Mouse (Mus musculus): Measurements from ENCODE around the gene Fam111a.

The Fam111a gene

DNA sequence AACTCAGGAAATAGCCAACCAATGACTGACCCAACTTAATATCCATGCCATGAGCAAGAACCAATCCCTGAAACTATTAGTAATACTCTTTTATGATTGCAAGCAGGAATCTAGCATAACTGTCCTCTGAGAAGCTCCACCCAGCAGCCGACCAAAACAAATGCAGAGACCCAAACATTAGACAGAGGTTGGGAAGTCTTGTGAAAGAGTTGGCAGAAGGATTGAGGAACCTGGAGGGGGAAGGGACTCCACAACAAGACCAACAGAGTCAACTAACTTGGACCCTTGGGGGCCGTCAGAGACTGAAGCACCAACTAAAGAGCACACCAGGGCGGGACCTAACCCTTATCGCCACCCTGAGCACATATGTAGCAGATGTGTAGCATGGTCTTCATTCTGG lies 12.7 kb downstream of the Fam111a start:
- DNase-seq (ENCODE audit: low read depth, low spot score): no peak

DNA sequence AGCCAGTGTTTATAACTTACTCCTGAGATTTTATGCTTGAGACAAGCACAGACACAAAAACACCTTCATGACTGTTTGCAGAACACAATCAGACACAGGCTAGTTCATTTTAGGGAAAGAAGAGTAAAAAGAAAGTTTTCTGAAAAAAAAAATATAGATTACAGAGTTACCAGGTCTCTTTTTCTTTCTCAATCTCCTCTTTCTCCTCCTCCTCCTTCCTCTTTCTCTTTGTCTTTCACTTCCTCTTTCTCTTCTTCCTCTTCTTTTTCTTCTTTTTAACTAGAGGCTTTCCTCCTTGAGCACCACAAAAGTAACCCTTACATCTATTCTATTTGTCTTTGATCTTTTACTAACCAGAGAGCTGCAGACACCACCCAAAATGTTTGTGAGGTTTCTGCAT lies 18.7 kb downstream of the Fam111a start:
- no peak for DNase-seq (ENCODE audit: low read depth, low spot score)

DNA sequence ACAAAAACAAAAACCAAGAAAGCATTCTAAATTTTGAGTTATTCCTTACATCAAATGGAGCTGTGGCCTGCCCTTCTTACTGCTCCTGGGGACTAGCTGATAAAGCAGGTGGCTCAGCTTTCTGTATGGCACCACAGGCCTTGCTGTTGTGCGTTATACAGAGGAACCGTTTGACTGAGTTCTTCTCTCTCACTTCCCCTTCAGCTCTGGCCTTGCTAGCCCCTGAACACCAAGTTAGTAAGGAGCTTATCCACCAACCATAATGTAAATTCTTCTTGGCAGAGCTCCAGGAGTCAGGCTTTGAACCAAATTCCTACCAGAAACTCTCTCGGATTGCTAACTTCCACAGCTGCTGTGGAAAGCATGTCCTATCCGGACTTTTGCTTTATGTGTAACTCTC lies 21.5 kb downstream of the Fam111a start:
- DNase-seq (ENCODE audit: low read depth, low spot score): peak; percentile 15

DNA sequence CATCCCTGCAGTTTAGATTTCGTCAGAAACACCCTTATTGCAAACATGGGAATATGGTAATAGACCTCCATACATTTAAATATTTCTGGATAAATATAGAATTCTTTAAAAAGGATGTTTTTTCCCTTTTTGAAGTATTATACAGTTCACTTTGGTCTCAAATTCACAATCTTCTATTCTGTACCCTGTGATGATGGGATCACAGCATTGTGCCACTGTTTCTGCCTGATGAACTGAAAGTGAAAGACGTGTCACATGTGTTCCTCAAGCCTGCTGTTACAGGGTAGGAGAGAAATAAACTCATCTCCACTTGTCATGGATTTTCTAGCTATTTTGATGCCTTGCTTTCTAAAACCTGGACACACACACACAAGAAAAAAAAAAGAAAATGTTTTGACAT lies 25.3 kb downstream of the Fam111a start:
- no peak for DNase-seq (ENCODE audit: low read depth, low spot score)

DNA sequence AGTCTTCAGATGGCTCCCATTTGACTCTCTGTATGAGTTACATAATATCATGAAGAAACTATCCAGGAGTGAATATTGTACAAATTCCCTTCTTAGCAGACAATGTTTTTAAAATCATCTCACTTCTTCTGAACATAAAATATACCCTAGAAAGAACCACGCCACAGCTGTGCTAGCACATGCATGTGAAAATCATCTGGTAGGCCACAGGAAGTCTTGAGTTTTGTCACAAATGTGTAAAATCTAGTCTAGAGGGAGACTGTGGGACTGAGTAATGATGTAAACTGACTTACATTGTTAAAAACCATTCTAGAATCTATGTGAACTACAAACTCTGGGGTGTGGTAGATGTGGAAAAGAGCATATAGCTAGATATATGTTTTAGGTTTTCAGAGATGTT lies 26.1 kb downstream of the Fam111a start:
- DNase-seq (ENCODE audit: low read depth, low spot score): no peak

DNA sequence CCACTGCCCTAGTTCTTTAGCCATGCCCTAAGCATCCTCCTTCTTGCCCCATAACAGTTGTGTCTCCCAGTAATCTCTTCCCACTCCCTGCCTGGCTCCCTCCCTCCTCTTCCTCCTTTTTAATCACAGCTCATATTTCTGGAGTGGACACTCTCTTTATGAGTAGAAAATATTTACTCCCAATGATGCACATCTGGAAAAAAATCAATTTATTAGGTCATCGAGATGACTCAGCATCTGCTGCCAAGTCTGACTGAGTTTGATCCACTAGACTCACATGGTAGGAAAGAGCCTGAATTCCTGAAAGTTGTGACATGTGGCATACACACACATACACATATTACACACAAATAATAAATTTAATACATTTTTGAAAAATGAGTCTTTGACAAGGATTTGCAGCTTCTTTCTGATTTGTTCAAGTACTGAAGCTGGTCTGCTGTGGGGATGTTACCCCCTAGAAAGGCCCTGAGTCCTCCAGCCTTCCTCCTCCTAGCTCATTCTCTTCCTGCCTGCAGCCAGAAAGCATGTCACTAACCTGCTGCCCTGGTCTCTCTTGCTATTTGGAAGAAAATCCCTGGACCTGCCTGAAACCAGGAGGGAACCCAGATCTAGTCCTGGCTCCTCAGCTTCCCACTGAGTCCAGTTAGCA lies 27.2 kb downstream of the Fam111a start:
- peak; percentile 55 for DNase-seq (ENCODE audit: low read depth, low spot score)

DNA sequence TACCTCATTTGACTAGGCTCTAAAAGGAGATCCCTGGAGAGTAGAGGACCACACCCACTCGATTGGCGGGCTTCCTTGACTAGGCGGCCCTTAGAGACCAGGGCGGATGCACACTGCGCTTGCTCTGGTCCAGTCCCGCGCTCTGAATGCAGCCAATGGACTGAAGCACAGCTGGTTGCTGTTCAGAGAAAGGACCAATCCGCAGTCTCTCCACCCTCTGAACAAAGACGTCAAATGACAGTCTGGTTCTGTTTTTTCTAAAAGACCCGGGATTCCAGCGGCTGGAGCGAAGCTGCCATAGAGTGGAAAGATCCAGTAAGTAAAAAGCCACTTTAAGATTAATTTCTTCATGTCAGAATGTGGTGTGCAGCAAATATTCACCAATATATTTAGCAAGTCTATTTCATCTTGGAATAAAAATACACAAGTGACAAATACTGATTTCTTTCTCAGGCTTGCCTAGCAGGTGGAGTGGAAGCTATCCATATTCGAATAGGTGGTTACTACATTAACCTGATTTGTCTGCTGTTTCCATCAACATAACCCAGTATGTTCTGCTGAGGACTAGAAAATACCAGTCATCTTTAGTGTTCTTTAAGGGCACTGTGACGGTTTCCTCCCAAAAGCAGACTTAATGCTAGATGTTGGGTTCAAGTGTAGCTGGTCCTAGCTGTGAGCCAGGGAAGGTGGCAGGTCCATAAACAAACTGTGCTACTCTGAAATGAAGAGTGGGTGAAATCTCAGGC lies 27.9 kb downstream of the Fam111a start:
- DNase-seq (ENCODE audit: low read depth, low spot score): peak; percentile 93

DNA sequence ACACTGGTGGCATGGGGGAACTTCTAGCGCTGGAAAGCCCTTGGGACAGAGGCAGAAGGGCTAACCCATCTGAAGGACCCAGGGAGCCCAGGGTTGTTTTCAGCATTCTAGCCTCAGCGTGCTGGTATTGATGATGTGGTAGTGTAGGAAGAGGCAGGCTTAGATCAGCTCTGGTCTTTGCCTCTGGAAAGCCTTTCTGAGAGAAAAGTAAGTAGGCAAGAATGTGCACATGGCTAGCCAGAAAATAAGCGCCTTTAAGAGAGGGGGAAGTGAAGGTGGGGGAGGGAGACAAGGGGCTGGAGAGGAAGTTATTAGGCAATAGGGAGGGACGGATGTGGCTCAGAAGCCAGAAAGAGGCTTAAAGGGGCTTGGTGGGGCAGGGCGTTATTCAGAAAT lies 28.5 kb downstream of the Fam111a start:
- DNase-seq (ENCODE audit: low read depth, low spot score): peak; percentile 60

DNA sequence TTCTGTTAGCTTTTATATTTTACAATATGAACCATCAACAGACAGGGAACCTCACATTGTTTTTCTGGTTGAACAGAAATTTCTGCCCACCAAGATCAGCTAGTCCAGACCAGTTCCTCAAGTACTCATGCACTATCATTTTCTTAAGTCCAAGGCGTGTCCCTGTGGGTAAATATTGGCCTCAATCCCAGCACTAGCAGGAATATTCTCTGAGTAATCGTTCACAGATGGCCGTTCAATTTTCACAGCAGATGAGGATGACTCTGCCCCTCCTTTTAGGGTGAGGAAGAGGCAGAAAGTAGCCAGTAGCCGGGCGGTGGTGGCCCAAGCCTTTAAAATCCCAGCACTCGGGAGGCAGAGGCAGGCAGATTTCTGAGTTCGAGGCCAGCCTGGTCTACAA lies 29.6 kb downstream of the Fam111a start:
- peak; percentile 81 for DNase-seq (ENCODE audit: low read depth, low spot score)

DNA sequence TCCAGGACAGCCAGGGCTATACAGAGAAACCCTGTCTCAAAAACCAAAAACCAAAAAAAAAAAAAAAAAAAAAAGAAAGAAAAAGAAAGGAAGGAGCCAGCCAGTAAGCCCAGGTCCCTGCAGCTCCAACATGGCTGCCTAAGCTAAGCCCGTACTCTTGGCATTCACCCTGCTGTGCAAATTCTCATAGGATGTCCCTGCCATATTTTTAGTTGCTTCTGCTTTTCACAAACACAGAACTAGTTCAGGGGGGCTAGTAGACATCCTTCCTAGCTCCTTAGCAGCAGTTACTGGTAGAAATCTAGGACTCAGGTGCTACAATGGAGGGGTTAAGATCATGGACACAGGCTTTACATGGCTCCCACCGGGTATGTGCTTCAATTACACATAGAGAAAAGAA lies 30.0 kb downstream of the Fam111a start:
- no peak for DNase-seq (ENCODE audit: low read depth, low spot score)

DNA sequence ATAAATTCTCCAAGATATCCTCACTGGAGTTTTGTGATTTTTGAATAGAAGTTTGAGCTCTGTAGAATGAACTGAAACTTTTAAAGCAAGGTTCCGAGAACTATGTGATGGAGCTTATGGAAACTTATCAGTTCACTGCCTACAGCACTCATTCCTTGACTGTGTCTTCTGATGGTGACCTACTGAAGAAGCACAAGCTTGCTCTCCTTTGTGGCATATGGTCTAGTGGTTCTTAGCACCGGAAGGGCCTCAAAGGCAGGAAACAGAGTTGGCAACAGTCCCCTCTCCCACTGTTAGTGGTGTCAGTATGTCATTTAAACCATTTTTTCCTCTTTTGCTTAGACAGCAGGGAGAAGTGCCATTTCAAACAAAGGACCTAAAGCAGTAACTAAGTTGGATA lies 31.1 kb downstream of the Fam111a start:
- no peak for DNase-seq (ENCODE audit: low read depth, low spot score)

DNA sequence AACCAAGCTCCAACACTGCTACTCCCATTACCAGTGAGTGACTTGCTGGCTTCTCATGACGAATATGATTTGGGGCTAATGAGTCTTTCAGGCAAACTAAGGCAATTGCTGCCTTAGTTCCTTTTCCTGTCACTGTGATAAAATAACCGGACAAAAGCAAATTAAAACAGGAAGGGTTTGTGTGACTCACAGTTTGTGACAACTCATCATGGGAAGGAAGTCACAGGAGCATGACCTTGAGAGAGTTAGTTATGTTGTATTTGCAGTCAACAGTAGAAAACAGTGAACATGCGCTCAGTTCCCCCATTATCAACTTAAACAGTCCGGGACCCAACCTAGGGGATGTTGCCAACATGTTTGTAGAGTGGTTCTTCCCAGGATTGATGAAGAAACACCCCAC lies 39.8 kb downstream of the Fam111a start:
- DNase-seq (ENCODE audit: low read depth, low spot score): no peak

DNA sequence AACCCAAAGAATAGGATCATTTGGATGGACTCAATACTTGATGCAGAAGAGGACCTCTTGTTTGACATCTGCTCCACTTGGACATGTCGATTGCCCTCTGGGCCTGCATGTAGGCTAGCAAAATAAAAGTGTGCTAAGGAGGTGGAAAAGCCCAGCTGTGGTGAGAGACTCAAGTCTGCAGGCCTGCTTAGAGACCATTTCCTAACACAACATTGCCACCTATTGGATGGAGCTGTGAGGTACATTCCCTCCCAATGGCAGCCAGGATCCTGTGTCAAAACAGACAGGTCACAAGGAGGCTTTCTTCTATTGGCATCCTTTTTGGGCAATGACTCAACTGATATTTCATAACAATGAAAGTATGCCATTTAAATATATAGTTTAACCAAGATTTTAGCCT lies 46.4 kb downstream of the Fam111a start:
- DNase-seq (ENCODE audit: low read depth, low spot score): peak; percentile 65

DNA sequence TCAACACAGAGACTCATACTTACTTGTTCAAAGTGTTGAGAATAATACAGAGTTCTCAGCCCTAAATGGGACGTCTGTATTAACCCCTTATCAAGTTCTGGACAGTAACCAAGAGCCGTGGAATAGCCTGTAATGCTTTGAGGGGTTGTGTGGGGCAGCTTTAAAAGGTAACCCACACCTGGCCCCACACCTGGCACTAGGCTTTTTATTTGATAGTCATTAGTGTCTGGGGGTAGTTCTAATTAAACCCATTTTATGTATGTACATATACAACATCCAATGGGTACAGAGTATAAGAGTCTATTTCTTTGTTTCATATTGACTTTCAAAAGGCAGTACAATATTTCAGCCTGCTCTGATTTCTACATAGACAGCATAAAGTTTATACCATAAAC lies 49.6 kb downstream of the Fam111a start:
- no peak for DNase-seq (ENCODE audit: low read depth, low spot score)

DNA sequence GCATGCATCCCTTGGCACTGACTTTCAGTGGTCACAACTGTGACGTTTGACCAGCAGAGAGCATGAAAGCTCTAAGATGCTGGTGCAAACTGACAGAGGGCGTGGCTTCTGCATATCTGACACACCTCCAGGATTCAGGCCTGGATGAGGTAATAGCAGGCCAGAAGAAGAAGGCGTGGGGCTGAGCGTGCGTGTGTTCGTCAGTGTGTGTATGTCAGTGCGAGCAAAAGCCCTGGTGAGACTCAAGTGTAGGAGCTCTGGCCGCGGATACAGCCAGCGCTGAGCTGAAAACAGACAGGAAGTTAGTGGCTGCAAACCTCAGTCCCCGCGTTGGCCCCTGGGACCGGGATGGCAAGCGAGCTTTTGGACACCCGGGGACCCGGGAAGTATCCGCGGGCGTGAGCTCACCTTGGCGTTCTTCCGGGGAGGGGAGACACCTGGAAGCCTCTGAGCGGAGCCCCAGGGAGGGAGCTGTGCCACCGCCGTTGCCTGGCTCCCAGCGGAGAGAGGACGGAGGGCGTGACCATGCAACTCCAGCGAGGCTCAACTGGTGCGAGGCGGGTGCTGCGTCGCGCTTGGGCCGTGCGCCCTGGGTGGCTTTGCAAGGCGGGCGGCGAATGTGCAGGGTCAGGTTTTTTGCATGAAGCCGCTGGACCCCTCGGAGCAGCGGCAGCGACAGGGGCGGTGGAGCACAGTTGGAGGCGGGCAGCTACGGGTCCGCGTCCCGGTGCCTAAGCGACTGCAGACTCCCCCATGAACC lies 50.2 kb downstream of the Fam111a start:
- DNase-seq (ENCODE audit: low read depth, low spot score): peak; percentile 51

DNA sequence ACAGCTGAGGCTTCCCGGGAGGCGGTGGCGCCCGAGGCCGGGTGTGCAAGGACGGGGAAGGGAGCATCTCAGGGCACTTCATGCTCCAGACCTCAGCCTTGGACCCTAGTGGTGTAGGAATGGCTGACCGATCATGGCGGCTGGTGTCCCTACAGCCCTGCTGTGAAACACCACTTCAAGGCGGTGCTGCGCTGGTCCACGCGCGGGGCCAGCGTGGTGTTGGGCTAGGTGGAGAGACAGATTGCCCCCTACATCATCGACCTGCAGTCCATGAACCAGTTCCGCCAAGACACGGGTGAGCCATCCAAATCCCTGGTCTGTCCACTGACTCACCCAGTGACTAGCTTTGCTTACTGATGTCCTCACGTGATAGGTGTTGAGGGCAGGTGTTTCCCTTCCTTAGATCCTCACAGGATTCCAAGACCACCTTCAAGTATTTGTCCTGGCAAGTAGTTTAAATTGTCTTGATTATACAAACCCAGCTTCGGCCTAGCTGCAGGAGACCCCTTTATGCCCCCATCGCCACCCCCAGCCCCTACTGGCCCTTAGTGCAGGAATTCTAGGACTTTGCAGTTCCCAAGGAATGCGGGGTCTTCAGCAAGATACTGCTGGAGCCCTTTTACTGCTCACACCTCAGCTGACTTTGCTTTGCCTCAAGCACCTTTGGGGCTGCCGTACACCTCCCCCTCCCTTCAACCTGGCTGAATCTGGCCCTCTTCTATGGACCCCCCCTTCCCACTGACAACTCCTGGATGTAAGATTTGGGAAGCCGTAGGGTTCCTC lies 50.9 kb downstream of the Fam111a start:
- DNase-seq (ENCODE audit: low read depth, low spot score): no peak

DNA sequence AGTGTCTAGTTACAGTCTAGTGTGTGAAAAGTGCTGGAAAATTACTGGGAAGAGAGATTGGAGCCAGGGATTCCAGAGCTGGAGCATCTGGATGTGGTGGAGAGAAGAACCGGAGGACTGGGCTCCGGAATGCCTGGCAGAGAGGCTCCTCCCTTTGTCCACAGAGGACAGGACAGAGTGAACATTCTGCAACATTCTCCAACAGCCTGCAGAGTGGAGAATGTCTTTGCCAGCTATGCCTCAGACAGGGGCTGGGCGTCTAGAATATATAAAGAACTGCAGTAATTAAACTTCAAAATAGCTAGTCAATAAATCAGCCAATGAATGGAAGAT lies 51.5 kb downstream of the Fam111a start:
- no peak for DNase-seq (ENCODE audit: low read depth, low spot score)

DNA sequence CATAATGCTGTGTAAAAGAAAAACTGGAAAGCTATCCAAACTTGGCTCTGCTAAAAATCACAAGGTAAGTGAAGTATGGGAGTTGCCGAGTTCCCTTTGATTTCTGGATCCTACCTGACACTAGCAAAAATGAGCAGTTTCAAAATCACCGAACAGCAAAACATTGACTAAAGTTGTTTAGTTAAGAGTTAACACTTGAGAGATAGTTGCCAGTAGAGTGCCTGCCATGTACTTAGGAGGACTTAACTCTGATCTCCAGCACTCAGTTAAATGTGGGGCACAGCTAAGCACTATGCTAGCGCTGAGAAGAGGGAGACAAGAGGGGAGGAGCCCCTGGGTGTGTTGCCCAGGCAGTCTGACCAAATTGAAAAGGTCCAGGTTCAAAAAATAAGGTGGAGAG lies 53.1 kb downstream of the Fam111a start:
- no peak for DNase-seq (ENCODE audit: low read depth, low spot score)

DNA sequence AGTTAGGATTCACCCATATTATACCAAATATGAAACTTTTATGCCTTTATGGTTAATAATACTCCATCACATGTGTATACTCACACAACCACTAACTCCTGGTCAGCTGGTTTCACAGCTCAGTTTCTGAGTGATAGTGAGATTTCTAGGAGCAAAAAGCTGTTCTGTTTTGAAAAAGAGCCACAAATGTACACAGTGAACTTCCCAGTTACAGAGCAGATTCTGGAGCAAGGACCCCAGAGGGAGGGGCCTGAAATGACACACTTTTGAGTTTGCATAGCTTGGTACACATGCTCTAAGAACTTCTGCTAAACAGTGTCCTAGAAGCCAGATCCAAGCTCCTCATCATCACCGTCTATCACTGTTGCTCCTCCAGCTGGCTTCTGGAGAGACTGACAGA lies 54.1 kb downstream of the Fam111a start, which contains the start of gene Gm4952:
Gene Gm4952 (plus strand): TSS at position 301 of the 400 bp plus-strand sequence.
- no peak for DNase-seq (ENCODE audit: low read depth, low spot score)

DNA sequence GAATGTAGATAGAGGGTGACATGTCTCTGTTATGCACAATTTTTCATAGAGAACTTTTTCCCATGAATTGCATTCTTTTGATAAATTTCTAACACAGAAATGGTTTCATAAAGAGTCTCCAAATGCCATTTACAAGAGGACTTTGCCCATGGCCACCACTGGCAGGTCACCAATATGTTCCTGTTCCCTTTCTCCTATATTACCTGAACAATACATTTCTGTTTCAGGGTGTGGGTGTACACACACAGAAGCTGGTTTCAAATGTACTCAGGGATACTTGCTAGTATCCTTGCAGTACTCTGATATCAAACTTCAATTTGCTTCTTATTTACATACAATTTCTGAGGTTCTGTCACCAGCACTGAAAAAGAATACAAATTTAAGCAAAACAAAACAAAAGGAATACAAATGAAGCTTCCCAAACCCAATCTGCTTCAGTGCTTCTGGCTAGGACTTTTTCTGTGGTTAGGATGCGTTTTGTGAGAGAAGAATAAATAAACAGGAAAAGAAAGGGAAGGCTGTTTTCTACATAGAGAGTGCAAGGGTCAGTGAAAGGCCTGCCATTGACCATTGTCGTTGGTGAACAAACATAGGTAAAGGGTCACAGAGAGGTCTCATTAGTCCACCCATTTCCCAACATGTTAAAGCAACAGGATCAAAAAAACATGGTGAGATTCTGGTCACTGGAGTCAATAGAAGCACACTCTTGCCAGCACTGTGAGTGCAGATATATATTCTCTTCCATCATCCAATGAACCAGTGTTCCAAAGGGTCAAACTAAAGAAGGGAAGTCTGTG lies 55.3 kb downstream of the Fam111a start:
- no peak for DNase-seq (ENCODE audit: low read depth, low spot score)

DNA sequence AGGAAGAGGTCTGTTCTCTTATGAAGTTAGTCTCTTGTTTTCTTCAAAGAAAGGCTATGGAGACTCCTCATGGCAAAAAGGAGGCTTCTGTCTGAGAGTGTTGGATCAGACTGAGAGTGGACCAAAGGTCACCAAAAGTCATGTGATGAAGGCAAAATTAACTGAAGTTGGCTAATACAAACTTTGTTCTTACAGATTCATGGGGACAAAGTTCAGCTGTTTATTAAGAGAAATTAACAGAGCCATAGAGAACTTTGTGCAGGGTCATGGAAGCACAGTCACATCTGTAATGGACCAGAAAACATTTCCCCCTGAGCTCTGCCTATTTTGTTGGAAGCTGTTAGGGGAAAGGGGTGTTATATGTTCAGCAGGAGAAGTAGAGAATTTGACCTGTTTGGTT lies 62.8 kb downstream of the Fam111a start:
- no peak for DNase-seq (ENCODE audit: low read depth, low spot score)

All from skeletal muscle tissue, adult 2 months (tissue).